Mouse (Mus musculus) CD8-positive naive resting alpha-beta T cell, adult 2 months (primary cell): ENCODE results near the gene Lig1.

Experiments used
- DNase-seq, 2 experiments: peaks; one replicate each; pipeline ENCODE4 v3.0.0; 2022; ENCODE audit warnings: low read depth in 2 of 2, low spot score in 2 of 2

The Lig1 gene

DNA sequence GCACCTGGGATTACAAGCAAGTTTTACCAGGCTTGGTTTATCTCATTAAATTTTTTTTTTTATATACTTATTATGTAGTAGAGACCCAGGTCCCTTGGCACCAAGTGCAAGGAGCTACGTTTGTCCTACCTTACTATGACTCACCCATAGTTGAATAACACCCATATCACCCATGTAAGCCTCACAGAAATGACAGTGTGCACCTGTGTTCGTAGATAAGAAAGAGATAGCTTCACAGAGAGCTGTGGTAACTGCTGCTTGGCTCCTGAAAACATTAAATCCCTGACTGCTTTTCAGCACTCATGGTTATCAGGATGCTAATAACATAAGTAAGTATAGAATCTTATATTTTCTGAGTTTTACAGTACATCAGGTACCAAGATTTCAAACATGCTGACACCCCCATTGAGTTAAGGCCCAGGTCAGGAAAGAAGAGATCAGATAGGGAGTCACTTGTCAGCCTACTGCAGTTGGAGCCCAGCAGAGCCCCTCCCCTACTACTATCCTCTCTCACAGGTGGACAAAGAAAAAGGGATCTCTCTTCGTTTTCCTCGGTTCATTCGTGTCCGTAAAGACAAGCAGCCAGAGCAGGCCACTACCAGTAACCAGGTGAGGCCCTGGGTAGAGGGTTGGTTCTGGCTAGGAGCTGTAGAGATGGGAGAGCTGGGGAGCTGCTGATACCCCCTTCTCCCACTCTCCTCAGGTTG, 33.6 kb downstream of the Lig1 start:
- no peak for DNase-seq

DNA sequence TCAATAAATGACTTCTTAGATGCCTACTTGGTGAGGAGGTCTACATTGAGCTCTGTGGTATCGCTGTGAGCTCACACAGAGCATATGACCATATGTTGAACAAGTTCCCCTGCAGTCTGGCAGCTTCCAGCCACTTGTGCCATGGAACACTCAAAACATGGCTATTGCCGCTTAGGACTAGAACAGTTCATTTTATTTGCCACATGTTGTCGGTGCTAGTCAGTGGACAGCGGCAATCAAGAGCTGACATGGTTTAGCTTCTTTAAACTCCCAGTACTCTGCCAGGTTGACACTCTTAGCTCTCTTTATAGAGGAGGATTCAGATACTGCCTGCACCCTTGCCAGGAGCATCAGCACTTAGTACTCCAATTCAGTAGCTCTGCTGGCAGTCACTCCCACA, 34.3 kb downstream of the Lig1 start:
- no peak for DNase-seq

DNA sequence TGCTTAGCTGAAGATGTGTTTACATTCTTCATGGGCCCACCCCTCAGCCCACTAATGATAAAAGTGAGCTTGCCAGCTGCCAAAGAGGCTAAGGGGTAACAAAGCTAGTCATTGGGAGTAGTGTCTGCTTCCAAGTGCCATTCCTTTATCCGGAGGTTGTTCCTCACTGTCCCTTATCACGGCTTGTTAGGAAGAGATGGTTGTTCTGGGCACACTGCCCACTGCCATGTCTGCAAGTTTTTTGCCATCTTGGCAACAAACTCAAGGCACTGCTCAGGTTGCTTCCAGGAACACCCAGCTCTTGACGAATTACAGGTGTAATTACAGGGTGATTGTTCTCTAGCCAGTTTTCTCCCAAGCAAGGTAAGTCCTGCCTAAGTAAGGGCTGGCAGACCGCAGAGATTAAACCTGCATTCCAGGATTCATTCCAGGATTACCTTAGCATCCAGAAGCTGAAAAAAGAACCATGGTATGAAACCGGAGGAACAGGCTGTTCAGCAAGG, 37.1 kb downstream of the Lig1 start:
- DNase-seq = no peak

- DNase-seq = no peak
Measured at GRCm38 (mm10) chr7:13321424-13321823, 44.3 kb downstream of the Lig1 start.

GRCm38 (mm10) chr7:13324316-13324715, 47.2 kb downstream of the Lig1 start, which contains the start of gene Pla2g4c:
Pla2g4c (plus strand) TSS chr7:13324655.
- no peak for DNase-seq

DNA sequence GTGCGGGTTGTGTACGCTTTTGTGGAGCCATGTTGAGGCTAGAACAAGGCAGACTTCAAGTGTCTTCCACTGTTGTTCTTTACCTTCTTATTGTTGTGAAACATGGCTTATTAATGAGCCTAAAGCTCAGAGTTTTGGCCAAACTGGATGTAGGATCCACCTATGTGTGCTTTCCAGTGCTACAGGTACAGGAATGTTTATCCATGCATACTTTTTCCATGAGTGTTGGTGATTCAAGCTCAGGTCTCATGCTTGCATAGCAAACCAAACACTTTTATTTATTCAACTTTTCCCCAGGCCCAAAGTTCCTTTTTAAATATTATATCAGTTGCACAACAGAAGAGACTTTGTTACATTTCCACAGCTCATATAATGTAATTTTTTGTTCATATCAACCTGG, 53.5 kb downstream of the Lig1 start:
- DNase-seq = no peak

DNA sequence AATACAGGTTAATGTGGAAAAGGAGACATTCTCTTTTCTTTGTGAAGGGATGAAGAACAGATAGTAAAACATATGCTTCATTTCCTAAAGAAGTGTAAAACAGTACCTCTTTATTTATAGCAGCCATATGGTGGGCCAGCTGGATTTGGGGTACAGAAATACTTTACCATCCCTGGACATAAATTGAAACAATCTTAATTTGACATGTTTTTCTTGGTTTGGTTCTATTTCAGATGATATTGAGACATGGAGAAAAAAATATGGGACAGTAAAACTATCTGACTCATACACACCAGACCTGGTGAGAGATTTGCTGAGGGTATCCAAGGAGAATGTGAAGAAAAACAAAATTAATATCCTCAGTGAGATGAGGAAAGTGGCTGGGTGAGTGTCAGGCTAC, 78.9 kb downstream of the Lig1 start:
- no peak for DNase-seq
